Mouse (Mus musculus): ENCODE measurements at regions not wholly inside any gene's neighbourhood (a gene's known extent, or its start where the extent isn't known, plus 50 kb on each side); places are given as distances from the start of the nearest gene placed in this dataset.

GRCm38 (mm10) chr17:4526466-4526865 lies 467.7 kb upstream of the Arid1b start:
- Histone ChIP-seq H3K27ac (ENCODE audit: insufficient read depth, low read depth, low read length, poor library complexity, severe bottlenecking) (no peak overlapping the region), H3K9me3 (ENCODE audit: control insufficient read depth, insufficient read depth, low read depth, low read length) (no peaks in the 10 kb centered on the region), H3K9ac (ENCODE audit: insufficient read depth, low read depth, low read length, poor library complexity, severe bottlenecking) (no peak overlapping the region), H3K4me1 (ENCODE audit: control insufficient read depth in 2 of 2, insufficient read depth in 2 of 2, low read length in 2 of 2, poor library complexity in 1 of 2) (no peaks in the 10 kb centered on the region), H3K36me3 (ENCODE audit: control insufficient read depth, insufficient read depth, low read length, poor library complexity, severe bottlenecking) (no peaks in the 10 kb centered on the region), H3K4me3 (ENCODE audit: insufficient read depth in 1 of 2, low read depth in 1 of 2, low read length in 2 of 2, poor library complexity in 1 of 2, severe bottlenecking in 1 of 2) (no peak overlapping the region)
- in situ Hi-C loops (cut with MboI; ENCODE audit: low sequenced_read_pairs in 2 of 2, unreplicated experiment in 2 of 2), result no loop called here
- TF ChIP-seq ZC3H11A (IDR thresholded peaks at IDR 0.05; ENCODE audit: borderline replicate concordance, low read depth, low read length) (no peak), ZNF384 (IDR thresholded peaks at IDR 0.05; ENCODE audit: low read depth, low read length) (no peak), HCFC1 (IDR thresholded peaks at IDR 0.05; ENCODE audit: borderline replicate concordance, insufficient read depth, low read length) (no peak), CHD2 (IDR thresholded peaks at IDR 0.05; ENCODE audit: low read depth, low read length) (no peak), MAFK (IDR thresholded peaks at IDR 0.05; ENCODE audit: insufficient read depth, low read depth, low read length) (no peak)
- DNase-seq (ENCODE audit: low read depth, low spot score), result no peak

- no peak for TF ChIP-seq MAFK (IDR thresholded peaks at IDR 0.05; ENCODE audit: insufficient read depth, low read depth, low read length)
- TF ChIP-seq ZC3H11A (IDR thresholded peaks at IDR 0.05; ENCODE audit: borderline replicate concordance, low read depth, low read length), result no peak
- no peak for TF ChIP-seq CHD2 (IDR thresholded peaks at IDR 0.05; ENCODE audit: low read depth, low read length)
- TF ChIP-seq ZNF384 (IDR thresholded peaks at IDR 0.05; ENCODE audit: low read depth, low read length), result no peak
- no peak for TF ChIP-seq HCFC1 (IDR thresholded peaks at IDR 0.05; ENCODE audit: borderline replicate concordance, insufficient read depth, low read length)
- DNase-seq (ENCODE audit: low read depth, low spot score), result no peak
- Histone ChIP-seq H3K9ac (ENCODE audit: insufficient read depth, low read depth, low read length, poor library complexity, severe bottlenecking) (no peak overlapping the region), H3K36me3 (ENCODE audit: control insufficient read depth, insufficient read depth, low read length, poor library complexity, severe bottlenecking) (no peaks in the 10 kb centered on the region), H3K4me3 (ENCODE audit: insufficient read depth in 1 of 2, low read depth in 1 of 2, low read length in 2 of 2, poor library complexity in 1 of 2, severe bottlenecking in 1 of 2) (no peak overlapping the region), H3K9me3 (ENCODE audit: control insufficient read depth, insufficient read depth, low read depth, low read length) (no peaks in the 10 kb centered on the region), H3K27ac (ENCODE audit: insufficient read depth, low read depth, low read length, poor library complexity, severe bottlenecking) (no peak overlapping the region), H3K4me1 (ENCODE audit: control insufficient read depth in 2 of 2, insufficient read depth in 2 of 2, low read length in 2 of 2, poor library complexity in 1 of 2) (no peaks in the 10 kb centered on the region)
- in situ Hi-C loops (cut with MboI; ENCODE audit: low sequenced_read_pairs in 2 of 2, unreplicated experiment in 2 of 2), result no loop called here
Observed at GRCm38 (mm10) chr17:4532126-4532525, 462.0 kb upstream of the Arid1b start.

GRCm38 (mm10) chr17:4540435-4540834 lies 453.7 kb upstream of the Arid1b start:
- DNase-seq (ENCODE audit: low read depth, low spot score), result no peak
- Histone ChIP-seq H3K27ac (ENCODE audit: insufficient read depth, low read depth, low read length, poor library complexity, severe bottlenecking) (no peak overlapping the region), H3K4me3 (ENCODE audit: insufficient read depth in 1 of 2, low read depth in 1 of 2, low read length in 2 of 2, poor library complexity in 1 of 2, severe bottlenecking in 1 of 2) (no peak overlapping the region), H3K9me3 (ENCODE audit: control insufficient read depth, insufficient read depth, low read depth, low read length) (no peaks in the 10 kb centered on the region), H3K36me3 (ENCODE audit: control insufficient read depth, insufficient read depth, low read length, poor library complexity, severe bottlenecking) (no peaks in the 10 kb centered on the region), H3K9ac (ENCODE audit: insufficient read depth, low read depth, low read length, poor library complexity, severe bottlenecking) (no peak overlapping the region), H3K4me1 (ENCODE audit: control insufficient read depth in 2 of 2, insufficient read depth in 2 of 2, low read length in 2 of 2, poor library complexity in 1 of 2) (no peaks in the 10 kb centered on the region)
- no peak for TF ChIP-seq ZNF384 (IDR thresholded peaks at IDR 0.05; ENCODE audit: low read depth, low read length)
- TF ChIP-seq MAFK (IDR thresholded peaks at IDR 0.05; ENCODE audit: insufficient read depth, low read depth, low read length), result no peak
- TF ChIP-seq ZC3H11A (IDR thresholded peaks at IDR 0.05; ENCODE audit: borderline replicate concordance, low read depth, low read length), result no peak
- no peak for TF ChIP-seq HCFC1 (IDR thresholded peaks at IDR 0.05; ENCODE audit: borderline replicate concordance, insufficient read depth, low read length)
- TF ChIP-seq CHD2 (IDR thresholded peaks at IDR 0.05; ENCODE audit: low read depth, low read length), result no peak
- in situ Hi-C loops (cut with MboI; ENCODE audit: low sequenced_read_pairs in 2 of 2, unreplicated experiment in 2 of 2), result no loop called here

GRCm38 (mm10) chr17:4541020-4541743 lies 452.9 kb upstream of the Arid1b start:
- TF ChIP-seq ZNF384 (IDR thresholded peaks at IDR 0.05; ENCODE audit: low read depth, low read length) (no peak), ZC3H11A (IDR thresholded peaks at IDR 0.05; ENCODE audit: borderline replicate concordance, low read depth, low read length) (no peak), HCFC1 (IDR thresholded peaks at IDR 0.05; ENCODE audit: borderline replicate concordance, insufficient read depth, low read length) (no peak), CHD2 (IDR thresholded peaks at IDR 0.05; ENCODE audit: low read depth, low read length) (no peak), MAFK (IDR thresholded peaks at IDR 0.05; ENCODE audit: insufficient read depth, low read depth, low read length) (no peak)

More at GRCm38 (mm10) chr17:4541020-4541743, 452.9 kb upstream of the Arid1b start:
- H3K27ac ChIP-seq (ENCODE audit: insufficient read depth, low read depth, low read length, poor library complexity, severe bottlenecking), result no peak overlapping the region
- DNase-seq (ENCODE audit: low read depth, low spot score), result no peak
- no peak overlapping the region for H3K9ac ChIP-seq (ENCODE audit: insufficient read depth, low read depth, low read length, poor library complexity, severe bottlenecking)
- no peaks in the 10 kb centered on the region for H3K9me3 ChIP-seq (ENCODE audit: control insufficient read depth, insufficient read depth, low read depth, low read length)
- no peak overlapping the region for H3K4me3 ChIP-seq (ENCODE audit: insufficient read depth in 1 of 2, low read depth in 1 of 2, low read length in 2 of 2, poor library complexity in 1 of 2, severe bottlenecking in 1 of 2)
- no peaks in the 10 kb centered on the region for H3K4me1 ChIP-seq (ENCODE audit: control insufficient read depth in 2 of 2, insufficient read depth in 2 of 2, low read length in 2 of 2, poor library complexity in 1 of 2)
- in situ Hi-C loops (cut with MboI; ENCODE audit: low sequenced_read_pairs in 2 of 2, unreplicated experiment in 2 of 2), result no loop called here
- no peaks in the 10 kb centered on the region for H3K36me3 ChIP-seq (ENCODE audit: control insufficient read depth, insufficient read depth, low read length, poor library complexity, severe bottlenecking)

All from ES-E14 (cell line).